Mouse (Mus musculus) Patski (cell line): ENCODE measurements around the gene Wdfy1. TPM values are rescaled to one million over a fixed set of nuclear protein-coding genes. Genes with fewer than 3 reads are reported as not detected.

Experiments used
- ATAC-seq: fragments of 100-300 bp; one replicate; pipeline ENCODE4 v1.8.0; 2021
- CTCF ChIA-PET: fragments of 350-600 bp; sonication (Branson Sonifier 250); formaldehyde crosslinking; loops from one replicate; lab custom pipeline; 2022; ENCODE audit warnings: inconsistent platforms; lab: Charles Lee
- POLR2A ChIA-PET: fragments of 350-600 bp; sonication (Branson Sonifier 250); formaldehyde crosslinking; loops from one replicate; lab custom pipeline; 2022; ENCODE audit warnings: antibody characterized with exemption, inconsistent platforms; lab: Charles Lee
- DNase-seq: peaks from one replicate; pipeline ENCODE4 v3.0.0-alpha.2; 2011; ENCODE audit warnings: low read depth, low spot score
- H3K27me3 ChIP-seq: fragments of 371-371 bp; one replicate; pipeline ENCODE4 v1.5.1; 2021
- CTCF ChIP-seq: fragments of 100-300 bp; IDR thresholded peaks from one replicate; pipeline ENCODE4 v1.5.1; 2021
- in situ Hi-C: fragments of 300-500 bp; cut with MboI; formaldehyde crosslinking; loops from 3 replicates; pipeline ENCODE4 v1.11.1; 2018; ENCODE audit warnings: low pct_unique_long_range_greater_than_20kb, mixed read lengths
- polyA plus RNA-seq: library from polyadenylated mRNA; unstranded; gene quantifications from one replicate; pipeline ENCODE4 v1.2.3, GENCODE M21; 2021

Gene Wdfy1
- polyA plus RNA-seq, 1 experiment from 2014 or later = 37.1 TPM

- ChIA-PET POLR2A (no interaction called here), CTCF (interaction anchor here (1.0 kb wide), 1 partner anchor 319 kb away, joined by 4 read pairs; no protein-coding TSS in a partner anchor)
- peak; percentile 57 for TF ChIP-seq CTCF
- no peak for ATAC-seq
- in situ Hi-C loops = loop anchor here (10.0 kb wide), 2 partner anchors 318 to 388 kb away; no protein-coding TSS in a partner anchor
- peaks cover 4% of the 10 kb centered on the region for H3K27me3 ChIP-seq
- no peak for DNase-seq
These were observed 10.5 kb upstream of the Wdfy1 start for GRCm38 (mm10) chr1:79786267-79786927.

GRCm38 (mm10) chr1:79782433-79782832 is 6.5 kb upstream of the Wdfy1 start:
- ChIA-PET POLR2A (interaction anchor here (1.0 kb wide), 1 partner anchor 21 kb away, joined by 5 read pairs; no protein-coding TSS in a partner anchor), CTCF (interaction anchor here (1.2 to 1.3 kb wide), 2 partner anchors 23 to 1058 kb away, joined by 3 read pairs; no protein-coding TSS in a partner anchor)
- ATAC-seq = no peak
- DNase-seq = no peak
- H3K27me3 ChIP-seq = no peaks in the 10 kb centered on the region
- peak; percentile 46 for TF ChIP-seq CTCF
- in situ Hi-C loops = loop anchor here (10.0 kb wide), 2 partner anchors 322 to 392 kb away; no protein-coding TSS in a partner anchor

GRCm38 (mm10) chr1:79778011-79778410 is 2.1 kb upstream of the Wdfy1 start:
- no peak for DNase-seq
- no peaks in the 10 kb centered on the region for H3K27me3 ChIP-seq
- TF ChIP-seq CTCF = no peak
- in situ Hi-C loops = no loop called here
- POLR2A ChIA-PET = no interaction called here
- no peak for ATAC-seq
- CTCF ChIA-PET = interaction anchor here (1.3 kb wide), 1 partner anchor 10 kb away, joined by 3 read pairs; no protein-coding TSS in a partner anchor

GRCm38 (mm10) chr1:79774164-79774780 is 1.7 kb downstream of the Wdfy1 start:
- DNase-seq (no peak), ATAC-seq (no peak)
- H3K27me3 ChIP-seq = no peaks in the 10 kb centered on the region
- ChIA-PET CTCF (interaction anchor here (1.0 kb wide), 1 partner anchor 11 kb away, joined by 3 read pairs; no protein-coding TSS in a partner anchor), POLR2A (interaction anchor here (0.7 to 1.9 kb wide), 2 partner anchors 12 to 422 kb away, joined by 4 read pairs; no protein-coding TSS in a partner anchor)
- TF ChIP-seq CTCF = no peak
- in situ Hi-C loops = no loop called here

GRCm38 (mm10) chr1:79768231-79768630 is 7.7 kb downstream of the Wdfy1 start:
- ATAC-seq = no peak
- POLR2A ChIA-PET = no interaction called here
- CTCF ChIA-PET = interaction anchor here (1.4 kb wide), 1 partner anchor 12 kb away, joined by 3 read pairs; no protein-coding TSS in a partner anchor
- in situ Hi-C loops = no loop called here
- TF ChIP-seq CTCF = no peak
- H3K27me3 ChIP-seq = peaks cover 18% of the 10 kb centered on the region
- no peak for DNase-seq

GRCm38 (mm10) chr1:79764483-79764882 is 11.5 kb downstream of the Wdfy1 start:
- no peak for TF ChIP-seq CTCF
- ATAC-seq = no peak
- ChIA-PET CTCF (interaction anchor here (1.4 kb wide), 1 partner anchor 9 kb away, joined by 3 read pairs; no protein-coding TSS in a partner anchor), POLR2A (no interaction called here)
- in situ Hi-C loops = no loop called here
- DNase-seq = no peak
- peaks cover 18% of the 10 kb centered on the region for H3K27me3 ChIP-seq

- ATAC-seq (no peak), DNase-seq (no peak)
- in situ Hi-C loops = no loop called here
- POLR2A ChIA-PET = no interaction called here
- TF ChIP-seq CTCF = no peak
- peaks cover 18% of the 10 kb centered on the region for H3K27me3 ChIP-seq
- CTCF ChIA-PET = interaction anchor here (1.4 kb wide), 1 partner anchor 10 kb away, joined by 3 read pairs; no protein-coding TSS in a partner anchor
These were observed 11.9 kb downstream of the Wdfy1 start for GRCm38 (mm10) chr1:79764031-79764430.

GRCm38 (mm10) chr1:79762282-79763250 is 13.4 kb downstream of the Wdfy1 start:
- ChIA-PET CTCF (interaction anchor here (1.3 to 1.4 kb wide), 2 partner anchors 11 to 13 kb away, joined by 3 read pairs; no protein-coding TSS in a partner anchor), POLR2A (interaction anchor here (0.5 to 1.2 kb wide), 3 partner anchors 12 to 143 kb away, joined by 3 to 5 read pairs (median 4); partner anchors contain the start of gene Mrpl44)
- DNase-seq = no peak
- no peak for ATAC-seq
- no peak for TF ChIP-seq CTCF
- in situ Hi-C loops = no loop called here
- H3K27me3 ChIP-seq = peaks cover 12% of the 10 kb centered on the region

- H3K27me3 ChIP-seq = peaks cover 7% of the 10 kb centered on the region
- in situ Hi-C loops = no loop called here
- ChIA-PET CTCF (interaction anchor here (1.3 kb wide), 1 partner anchor 12 kb away, joined by 3 read pairs; no protein-coding TSS in a partner anchor), POLR2A (interaction anchor here (1.1 to 1.2 kb wide), 2 partner anchors 13 to 21 kb away, joined by 4 to 5 read pairs; partner anchors contain the start of gene Mrpl44)
- DNase-seq = no peak
- ATAC-seq = peak; percentile 2
- no peak for TF ChIP-seq CTCF
These were observed 14.0 kb downstream of the Wdfy1 start for GRCm38 (mm10) chr1:79761917-79762271.
